Mouse (Mus musculus) forebrain, embryonic 14.5 days (tissue): ENCODE data around the gene Ncs1. TPM values are rescaled to one million over a fixed set of nuclear protein-coding genes. Genes with fewer than 3 reads are reported as not detected.

Experiments used
- ATAC-seq: fragments of 200-750 bp; cut with Nextera tagmentation; 2 replicates; pipeline ENCODE4 v1.8.0; 2017; ENCODE audit warnings: mild to moderate bottlenecking, moderate library complexity
- DNase-seq: peaks from one replicate; pipeline ENCODE4 v3.0.0-alpha.2; 2015; ENCODE audit warnings: low spot score
- H3K27ac ChIP-seq: fragments of 300-500 bp; sonication (generic); 2 replicates; pipeline ENCODE4 v1.5.1; 2014; ENCODE audit warnings: low read depth, mild to moderate bottlenecking, control low read depth, low read length, moderate library complexity
- H3K27me3 ChIP-seq: fragments of 300-500 bp; sonication (generic); replicated peaks from 2 replicates; pipeline ENCODE4 v1.6.1; 2014; ENCODE audit warnings: low read length, control low read depth, mixed read lengths; ENCODE audit not compliant: control insufficient read depth, insufficient read depth
- H3K36me3 ChIP-seq: fragments of 300-500 bp; sonication (generic); 2 replicates; pipeline ENCODE4 v1.6.1; 2014; ENCODE audit warnings: low read length, control low read depth; ENCODE audit not compliant: control insufficient read depth, insufficient read depth
- H3K4me1 ChIP-seq: fragments of 300-500 bp; sonication (generic); 2 replicates; pipeline ENCODE4 v1.6.1; 2014; ENCODE audit warnings: antibody characterized with exemption, low read length, control low read depth; ENCODE audit not compliant: control insufficient read depth, insufficient read depth
- H3K4me2 ChIP-seq: fragments of 300-500 bp; sonication (generic); 2 replicates; pipeline ENCODE4 v1.6.1; 2014; ENCODE audit warnings: mild to moderate bottlenecking, control low read depth, low read length
- H3K4me3 ChIP-seq: fragments of 300-500 bp; sonication (generic); 2 replicates; pipeline ENCODE4 v1.5.1; 2014; ENCODE audit warnings: low read depth, low read length, control low read depth
- H3K9ac ChIP-seq: fragments of 300-500 bp; sonication (generic); 2 replicates; pipeline ENCODE4 v1.6.1; 2014; ENCODE audit warnings: mild to moderate bottlenecking, low read length, control low read depth, moderate library complexity
- H3K9me3 ChIP-seq: fragments of 300-500 bp; sonication (generic); replicated peaks from 2 replicates; pipeline ENCODE4 v1.6.1; 2016; ENCODE audit warnings: low read length, control low read depth, mixed read lengths; ENCODE audit not compliant: control insufficient read depth
- WGBS: fragments of 180-500 bp; shearing (Covaris S2); extraction: QIAGEN DNeasy Blood & Tissue Kit; methylation state at CpG from one replicate; pipeline ENCODE4 v1.1.7; 2014; 5-methylcytosine and 5-hydroxymethylcytosine counted together
- polyA plus RNA-seq: library from polyadenylated mRNA; unstranded; fragments of >200 nt; fragmentation: Nextera tagmentation; extraction: Ambion mirVana; gene quantifications from 2 replicates; pipeline ENCODE4 v1.2.1, GENCODE M21; 2014

Ncs1 gene
- polyA plus RNA-seq, 1 experiment from 2014 or later: 95.2 TPM

DNA sequence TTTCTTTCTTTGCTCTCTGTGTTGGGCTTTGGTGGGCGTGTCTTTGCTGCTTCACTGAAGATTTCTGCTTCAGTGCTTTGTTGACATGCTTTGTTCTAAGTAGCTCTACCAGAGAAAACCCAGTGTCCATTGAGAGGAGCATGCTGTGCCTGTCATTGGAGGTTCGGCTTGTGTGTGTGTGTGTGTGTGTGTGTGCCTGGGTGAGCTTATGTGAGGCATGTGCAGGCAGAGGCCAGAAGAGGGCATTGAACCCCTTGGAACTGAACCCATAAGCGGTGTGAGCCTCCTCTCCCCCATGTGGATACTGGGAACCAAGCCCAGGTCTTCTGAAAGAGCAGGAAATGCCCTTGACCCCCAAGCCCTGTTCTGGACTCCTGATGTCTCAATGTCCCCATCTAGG is 7.8 kb downstream of the Ncs1 start:
- peaks cover 19% of the 10 kb centered on the region for H3K4me1 ChIP-seq
- H3K27me3 ChIP-seq: no peaks in the 10 kb centered on the region
- H3K9ac ChIP-seq: no peak overlapping the region
- 23% methylated on average over 3 of the region's 3 CpGs for WGBS
- 0 out of 2 replicates have a peak, but pooled peaks cover 4% of the 10 kb centered on the region for H3K36me3 ChIP-seq
- peak; percentile 44 for DNase-seq
- no peak overlapping the region for H3K4me3 ChIP-seq
- H3K4me2 ChIP-seq: no peak overlapping the region
- ATAC-seq: no peak
- no peak overlapping the region for H3K27ac ChIP-seq
- H3K9me3 ChIP-seq: no peaks in the 10 kb centered on the region

DNA sequence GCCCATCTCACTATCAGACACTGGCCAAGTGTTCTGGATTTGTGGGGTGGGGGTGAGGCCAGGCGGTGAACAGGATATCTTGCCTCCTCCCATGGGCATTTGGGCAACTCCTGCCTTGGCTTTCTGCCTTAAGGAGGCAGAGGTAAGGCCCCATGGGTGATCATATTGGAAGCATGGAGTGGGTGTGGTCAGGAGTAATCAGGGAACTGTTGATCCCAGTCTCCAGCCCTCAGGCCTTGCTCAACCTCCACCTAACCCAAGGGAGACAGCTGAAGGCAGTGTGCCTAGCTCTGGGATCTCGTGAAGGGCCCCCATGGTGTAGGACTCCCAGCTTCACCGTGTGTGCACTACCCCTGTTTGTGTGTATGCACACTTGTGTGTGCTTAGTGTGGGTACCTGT is 9.2 kb downstream of the Ncs1 start:
- H3K27me3 ChIP-seq: no peaks in the 10 kb centered on the region
- H3K27ac ChIP-seq: no peak overlapping the region
- ATAC-seq (no peak), DNase-seq (no peak)
- H3K9me3 ChIP-seq: no peaks in the 10 kb centered on the region
- H3K36me3 ChIP-seq: 0 out of 2 replicates have a peak, but pooled peaks cover 3% of the 10 kb centered on the region
- no peak overlapping the region for H3K4me3 ChIP-seq
- no peak overlapping the region for H3K9ac ChIP-seq
- no peak overlapping the region for H3K4me2 ChIP-seq
- H3K4me1 ChIP-seq: peaks cover 29% of the 10 kb centered on the region
- 94% methylated on average over 3 of the region's 3 CpGs for WGBS

DNA sequence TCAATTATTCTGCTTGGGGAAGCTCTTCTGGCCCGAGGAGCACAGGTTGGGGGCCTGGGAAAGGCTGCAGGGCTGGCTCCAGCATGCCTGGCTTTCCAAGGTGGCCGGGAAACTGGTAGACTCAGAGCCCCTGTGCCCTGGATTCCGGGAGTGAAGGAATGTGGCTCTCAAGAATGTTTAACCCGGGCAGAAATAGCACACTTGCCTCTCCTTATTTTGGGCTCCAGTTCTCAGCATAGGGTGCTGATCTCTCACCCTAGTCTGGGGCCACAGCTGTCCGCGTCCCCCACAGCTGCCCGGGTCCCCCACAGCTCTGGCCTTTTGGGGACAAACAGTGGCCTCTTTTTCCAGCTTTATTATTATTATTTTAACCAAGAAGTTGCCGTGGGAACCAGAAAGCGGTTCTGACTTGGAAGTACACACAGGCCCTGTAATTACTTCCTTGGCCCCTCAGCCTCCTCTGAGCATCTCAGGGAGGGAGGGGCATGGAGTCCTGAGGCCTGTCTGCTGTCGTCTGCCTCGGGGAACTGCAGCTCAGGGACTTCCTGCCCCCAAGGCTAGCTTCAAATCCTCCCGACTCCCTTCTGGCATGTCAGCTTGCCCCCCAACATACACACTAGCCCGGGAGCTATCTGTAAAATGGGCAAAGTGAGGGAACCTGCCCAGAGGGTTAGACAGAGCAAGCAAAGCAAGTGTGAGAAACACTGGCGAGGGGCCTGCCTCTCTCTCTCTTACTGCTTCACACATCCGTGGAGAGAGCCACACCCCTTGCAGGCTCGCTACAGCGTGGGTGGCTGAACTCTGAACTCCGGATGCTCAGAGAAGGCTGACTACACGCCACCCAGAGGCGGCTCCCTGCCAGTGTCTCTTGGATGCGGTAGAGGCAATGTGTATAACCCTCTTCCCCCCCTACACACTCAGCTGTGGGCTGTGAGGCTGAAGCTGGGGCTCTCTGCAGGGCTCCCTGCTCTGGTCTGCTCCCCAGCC is 10.6 kb downstream of the Ncs1 start:
- Histone ChIP-seq H3K4me1 (peaks cover 29% of the 10 kb centered on the region), H3K9ac (peak overlapping the region; percentile 25; the same call in 1 of the 2 replicates), H3K9me3 (no peaks in the 10 kb centered on the region), H3K4me3 (no peak overlapping the region), H3K27me3 (no peaks in the 10 kb centered on the region), H3K27ac (peak overlapping the region; percentile 0; the same call in 1 of the 2 replicates), H3K4me2 (peak overlapping the region; percentile 16; the same call in 1 of the 2 replicates), H3K36me3 (no peaks in the 10 kb centered on the region)
- WGBS: 25% methylated on average over 21 of the region's 21 CpGs
- peak; percentile 59 for DNase-seq
- ATAC-seq: no peak

DNA sequence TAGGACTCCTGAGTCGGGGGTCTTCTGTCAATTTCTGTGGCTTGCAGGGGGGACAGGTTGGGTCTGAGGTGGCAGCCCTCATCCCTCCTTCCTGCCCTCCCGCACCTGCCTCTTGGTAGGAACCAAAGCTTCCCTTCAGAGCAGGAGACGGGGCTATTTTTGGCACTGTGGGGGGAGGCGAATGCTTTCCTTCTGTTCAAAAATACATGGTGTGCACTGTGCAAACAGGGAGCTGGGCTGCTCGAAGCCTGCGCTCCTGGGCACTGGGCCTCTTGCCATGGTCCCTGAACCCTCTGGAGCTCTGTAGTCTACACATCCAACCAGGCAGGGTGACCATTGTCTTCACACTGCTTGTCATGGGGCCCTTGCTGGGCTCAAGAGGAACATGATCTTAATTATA is 11.5 kb downstream of the Ncs1 start:
- WGBS: 42% methylated on average over 6 of the region's 6 CpGs
- peak overlapping the region; percentile 18; the same call in 1 of the 2 replicates for H3K9ac ChIP-seq
- H3K9me3 ChIP-seq: no peaks in the 10 kb centered on the region
- ATAC-seq (no peak), DNase-seq (no peak)
- no peak overlapping the region for H3K4me2 ChIP-seq
- H3K36me3 ChIP-seq: no peaks in the 10 kb centered on the region
- no peaks in the 10 kb centered on the region for H3K27me3 ChIP-seq
- H3K4me1 ChIP-seq: peaks cover 29% of the 10 kb centered on the region
- H3K4me3 ChIP-seq: no peak overlapping the region
- no peak overlapping the region for H3K27ac ChIP-seq

DNA sequence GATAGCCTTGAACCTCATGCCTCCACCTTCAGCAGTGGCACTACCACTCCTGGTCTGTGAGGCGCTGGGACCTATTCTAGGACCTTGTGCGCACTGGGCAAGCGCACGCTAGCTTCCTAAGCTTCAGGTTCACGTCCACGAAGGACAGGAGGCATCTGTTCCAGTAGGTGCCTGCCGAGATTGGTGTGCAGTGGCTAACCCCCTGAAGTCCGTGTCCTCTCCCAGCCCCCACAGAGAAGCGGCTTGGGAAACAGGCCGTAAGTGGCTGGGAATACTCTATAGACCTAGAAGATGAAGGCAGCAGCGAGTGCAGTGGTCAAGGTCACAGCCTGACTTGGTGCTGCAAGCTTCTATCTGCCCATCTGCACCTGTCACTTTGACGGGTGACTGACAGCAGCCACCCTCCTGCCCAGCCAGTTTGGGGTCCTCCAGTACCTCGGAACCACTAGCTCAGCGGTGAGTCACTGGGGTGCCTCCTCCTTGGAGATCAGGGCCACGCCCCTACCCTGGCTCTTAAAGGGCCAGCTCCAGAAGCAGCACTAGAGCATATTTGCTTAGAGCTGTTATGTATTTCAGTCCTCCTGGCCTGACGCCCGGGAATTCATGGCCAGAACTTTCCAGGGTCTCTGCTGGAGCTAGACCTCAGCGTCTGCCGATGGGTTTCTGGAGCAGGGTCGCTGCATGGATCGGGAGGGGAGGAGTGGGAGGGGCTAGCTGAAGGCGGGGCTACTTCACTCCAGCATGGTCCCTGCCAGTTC is 13.2 kb downstream of the Ncs1 start:
- Histone ChIP-seq H3K4me1 (peaks cover 42% of the 10 kb centered on the region), H3K27ac (no peak overlapping the region)

DNA sequence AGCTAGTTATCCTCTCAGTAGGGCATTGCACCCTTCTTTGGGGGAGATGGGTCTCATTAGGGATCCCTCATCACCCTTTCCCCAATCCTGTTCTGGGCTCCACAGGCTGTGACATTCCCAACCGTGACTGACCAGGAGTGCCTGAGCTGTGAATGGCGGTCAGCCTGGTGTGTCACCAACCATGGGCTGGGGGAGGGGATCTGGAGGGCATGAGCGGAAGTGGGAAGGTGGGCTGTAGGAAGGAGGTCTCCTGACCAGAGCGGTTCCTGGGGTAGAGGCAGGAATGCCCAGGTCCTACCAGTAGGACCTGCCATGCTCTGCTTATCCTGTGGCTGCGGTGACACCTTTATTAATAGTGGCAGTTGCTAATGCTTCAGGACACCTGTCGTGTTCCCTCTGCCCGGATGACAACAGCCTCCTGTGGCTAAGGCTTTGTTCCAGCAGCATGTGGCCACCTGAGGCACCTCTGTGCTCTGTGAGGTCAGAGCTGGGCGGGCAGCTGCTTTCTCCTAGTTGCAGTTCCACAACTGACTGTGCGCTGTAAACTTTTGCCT is 13.8 kb downstream of the Ncs1 start:
- Histone ChIP-seq H3K9me3 (no peaks in the 10 kb centered on the region), H3K9ac (peak overlapping the region; percentile 41), H3K36me3 (no peaks in the 10 kb centered on the region), H3K4me3 (peak overlapping the region; percentile 35), H3K27ac (no peak overlapping the region), H3K27me3 (no peaks in the 10 kb centered on the region), H3K4me2 (peak overlapping the region; percentile 55), H3K4me1 (peaks cover 48% of the 10 kb centered on the region)
- ATAC-seq (no peak), DNase-seq (no peak)
- WGBS: 22% methylated on average over 9 of the region's 9 CpGs

More for the DNA sequence above, 13.2 kb downstream of the Ncs1 start:
- H3K4me3 ChIP-seq: peak overlapping the region; percentile 35
- peak; percentile 84 for DNase-seq
- peak overlapping the region; percentile 41 for H3K9ac ChIP-seq
- H3K36me3 ChIP-seq: no peaks in the 10 kb centered on the region
- WGBS: 11% methylated on average over 22 of the region's 22 CpGs
- peak; percentile 69 for ATAC-seq
- H3K4me2 ChIP-seq: peak overlapping the region; percentile 55
- H3K27me3 ChIP-seq: no peaks in the 10 kb centered on the region
- no peaks in the 10 kb centered on the region for H3K9me3 ChIP-seq

DNA sequence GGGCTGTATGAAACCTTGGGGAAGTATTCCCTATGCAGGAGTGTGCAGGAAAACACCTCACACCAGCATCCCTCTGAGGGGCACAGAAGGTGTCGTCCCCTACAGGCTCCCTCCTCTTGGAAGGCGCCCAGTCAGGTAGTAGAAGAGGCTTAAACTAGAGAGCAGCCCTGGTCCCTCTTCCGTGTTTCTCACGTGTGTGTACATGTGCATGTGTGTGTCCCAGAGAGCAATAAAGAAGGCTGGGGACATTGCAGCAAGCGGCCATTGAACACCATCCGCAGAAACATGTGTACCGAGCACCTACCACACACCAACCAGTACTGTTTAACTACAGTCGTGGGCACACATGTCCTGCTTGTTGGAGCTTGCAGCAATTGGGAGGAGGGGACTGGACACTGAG is 14.9 kb downstream of the Ncs1 start:
- Histone ChIP-seq H3K4me1 (peaks cover 58% of the 10 kb centered on the region), H3K4me3 (no peak overlapping the region), H3K9ac (no peak overlapping the region), H3K4me2 (no peak overlapping the region), H3K27me3 (no peaks in the 10 kb centered on the region), H3K27ac (no peak overlapping the region), H3K36me3 (no peaks in the 10 kb centered on the region), H3K9me3 (no peaks in the 10 kb centered on the region)
- ATAC-seq (no peak), DNase-seq (no peak)
- WGBS: 86% methylated on average over 8 of the region's 8 CpGs

DNA sequence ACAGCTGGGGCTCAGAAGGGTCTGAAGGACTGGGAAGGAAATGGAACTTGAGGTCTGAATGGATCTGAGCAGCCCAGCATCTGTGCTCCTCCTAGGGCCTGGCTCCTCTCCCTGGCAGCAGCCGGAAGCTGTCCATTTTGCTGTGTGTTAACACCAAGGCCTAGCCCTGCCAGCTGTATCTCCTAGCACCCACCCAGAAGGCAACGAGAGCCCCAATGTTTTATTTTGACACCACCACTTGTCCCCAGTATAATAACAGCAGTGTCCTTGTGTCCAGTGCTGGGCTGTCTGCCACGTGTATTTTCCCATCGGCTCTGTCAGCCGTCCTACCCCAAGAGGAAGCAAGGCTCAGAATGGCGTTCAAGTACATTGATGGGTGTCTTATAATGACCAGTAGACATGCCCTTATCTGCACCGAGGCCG is 17.4 kb downstream of the Ncs1 start:
- Histone ChIP-seq H3K36me3 (no peaks in the 10 kb centered on the region), H3K9me3 (no peaks in the 10 kb centered on the region), H3K4me1 (peaks cover 52% of the 10 kb centered on the region), H3K27me3 (no peaks in the 10 kb centered on the region), H3K27ac (peak overlapping the region; percentile 87), H3K9ac (no peak overlapping the region), H3K4me3 (no peak overlapping the region), H3K4me2 (no peak overlapping the region)
- DNase-seq: peak; percentile 69
- WGBS: 64% methylated on average over 8 of the region's 8 CpGs
- peak; percentile 13; the same call in 1 of the 2 replicates for ATAC-seq
